Mouse (Mus musculus): ENCODE measurements around the gene Eif4e2. TPM values are rescaled to one million over a fixed set of nuclear protein-coding genes. Genes with fewer than 3 reads are reported as not detected.

Gene Eif4e2
- polyA plus RNA-seq, 1 experiment from 2014 or later = 118 TPM

GRCm38 (mm10) chr1:87227160-87227550 is 13.4 kb downstream of the Eif4e2 start:
- Histone ChIP-seq H3K27me3 (replicated peaks; ENCODE audit: insufficient read depth, low read length) (no peaks in the 10 kb centered on the region), H3K9ac (replicated peaks; ENCODE audit: low read depth) (no peak overlapping the region), H3K4me2 (replicated peaks; ENCODE audit: low read depth, low read length) (no peak overlapping the region), H3K36me3 (ENCODE audit: insufficient read depth, low read length) (peaks cover 58% of the 10 kb centered on the region), H3K4me3 (ENCODE audit: low read depth, low read length) (no peak overlapping the region), H3K27ac (ENCODE audit: low read length) (no peak overlapping the region), H3K4me1 (ENCODE audit: insufficient read depth, low read depth, low read length) (no peaks in the 10 kb centered on the region), H3K9me3 (ENCODE audit: low read length) (no peaks in the 10 kb centered on the region)
- TF ChIP-seq EP300 (IDR thresholded peaks at IDR 0.05) (no peak), CTCF (IDR thresholded peaks at IDR 0.05) (no peak)
- ATAC-seq (no peak), DNase-seq (ENCODE audit: low spot score) (no peak)
- WGBS = 89% methylated on average over 3 of the region's 3 CpGs

GRCm38 (mm10) chr1:87230606-87231005 is 16.9 kb downstream of the Eif4e2 start:
- Histone ChIP-seq H3K4me2 (replicated peaks; ENCODE audit: low read depth, low read length) (no peak overlapping the region), H3K4me3 (ENCODE audit: low read depth, low read length) (no peak overlapping the region), H3K36me3 (ENCODE audit: insufficient read depth, low read length) (peaks cover 43% of the 10 kb centered on the region), H3K4me1 (ENCODE audit: insufficient read depth, low read depth, low read length) (no peaks in the 10 kb centered on the region), H3K9ac (replicated peaks; ENCODE audit: low read depth) (no peak overlapping the region), H3K27ac (ENCODE audit: low read length) (no peak overlapping the region), H3K27me3 (replicated peaks; ENCODE audit: insufficient read depth, low read length) (no peaks in the 10 kb centered on the region), H3K9me3 (ENCODE audit: low read length) (no peaks in the 10 kb centered on the region)
- ATAC-seq = no peak
- WGBS = 87% methylated on average over 5 of the region's 5 CpGs
- no peak for DNase-seq (ENCODE audit: low spot score)
- TF ChIP-seq EP300 (IDR thresholded peaks at IDR 0.05) (no peak), CTCF (IDR thresholded peaks at IDR 0.05) (no peak)

GRCm38 (mm10) chr1:87232197-87232596 is 18.5 kb downstream of the Eif4e2 start:
- H3K36me3 ChIP-seq (ENCODE audit: insufficient read depth, low read length) = peaks cover 27% of the 10 kb centered on the region
- no peak overlapping the region for H3K27ac ChIP-seq (ENCODE audit: low read length)
- H3K9me3 ChIP-seq (ENCODE audit: low read length) = no peaks in the 10 kb centered on the region
- no peaks in the 10 kb centered on the region for H3K4me1 ChIP-seq (ENCODE audit: insufficient read depth, low read depth, low read length)
- no peak for DNase-seq (ENCODE audit: low spot score)
- H3K4me2 ChIP-seq (replicated peaks; ENCODE audit: low read depth, low read length) = no peak overlapping the region
- H3K27me3 ChIP-seq (replicated peaks; ENCODE audit: insufficient read depth, low read length) = no peaks in the 10 kb centered on the region
- no peak overlapping the region for H3K4me3 ChIP-seq (ENCODE audit: low read depth, low read length)
- no peak for ATAC-seq
- 84% methylated on average over 7 of the region's 7 CpGs for WGBS
- TF ChIP-seq CTCF (IDR thresholded peaks at IDR 0.05) (no peak), EP300 (IDR thresholded peaks at IDR 0.05) (no peak)
- H3K9ac ChIP-seq (replicated peaks; ENCODE audit: low read depth) = no peak overlapping the region

GRCm38 (mm10) chr1:87239056-87239455 is 25.3 kb downstream of the Eif4e2 start:
- whole genome bisulfite sequencing = 51% methylated on average over 8 of the region's 8 CpGs
- ATAC-seq (peak; percentile 37; the same call in 1 of the 2 replicates), DNase-seq (ENCODE audit: low spot score) (peak; percentile 39)
- Histone ChIP-seq H3K4me2 (replicated peaks; ENCODE audit: low read depth, low read length) (no peak overlapping the region), H3K4me3 (ENCODE audit: low read depth, low read length) (no peak overlapping the region), H3K4me1 (ENCODE audit: insufficient read depth, low read depth, low read length) (no peaks in the 10 kb centered on the region), H3K27me3 (replicated peaks; ENCODE audit: insufficient read depth, low read length) (no peaks in the 10 kb centered on the region), H3K27ac (ENCODE audit: low read length) (no peak overlapping the region), H3K36me3 (ENCODE audit: insufficient read depth, low read length) (peaks cover 8% of the 10 kb centered on the region; the same call in 1 of the 2 replicates), H3K9me3 (ENCODE audit: low read length) (no peaks in the 10 kb centered on the region), H3K9ac (replicated peaks; ENCODE audit: low read depth) (no peak overlapping the region)
- no peak for TF ChIP-seq EP300 (IDR thresholded peaks at IDR 0.05)
- TF ChIP-seq CTCF (IDR thresholded peaks at IDR 0.05) = peak; percentile 17

- no peaks in the 10 kb centered on the region for H3K27me3 ChIP-seq (replicated peaks; ENCODE audit: insufficient read depth, low read length)
- H3K4me3 ChIP-seq (ENCODE audit: low read depth, low read length) = no peak overlapping the region
- no peaks in the 10 kb centered on the region for H3K4me1 ChIP-seq (ENCODE audit: insufficient read depth, low read depth, low read length)
- no peak for ATAC-seq
- 89% methylated on average over 8 of the region's 8 CpGs for WGBS
- TF ChIP-seq CTCF (IDR thresholded peaks at IDR 0.05) (no peak), EP300 (IDR thresholded peaks at IDR 0.05) (no peak)
- DNase-seq (ENCODE audit: low spot score) = no peak
- no peak overlapping the region for H3K27ac ChIP-seq (ENCODE audit: low read length)
- H3K9me3 ChIP-seq (ENCODE audit: low read length) = no peaks in the 10 kb centered on the region
- H3K9ac ChIP-seq (replicated peaks; ENCODE audit: low read depth) = no peak overlapping the region
- H3K36me3 ChIP-seq (ENCODE audit: insufficient read depth, low read length) = 0 out of 2 replicates have a peak, but pooled peaks cover 5% of the 10 kb centered on the region
- no peak overlapping the region for H3K4me2 ChIP-seq (replicated peaks; ENCODE audit: low read depth, low read length)
These were observed 29.3 kb downstream of the Eif4e2 start for GRCm38 (mm10) chr1:87243021-87243420.

GRCm38 (mm10) chr1:87245430-87245829 is 31.7 kb downstream of the Eif4e2 start:
- ATAC-seq (no peak), DNase-seq (ENCODE audit: low spot score) (no peak)
- Histone ChIP-seq H3K4me2 (replicated peaks; ENCODE audit: low read depth, low read length) (no peak overlapping the region), H3K27ac (ENCODE audit: low read length) (no peak overlapping the region), H3K4me3 (ENCODE audit: low read depth, low read length) (no peak overlapping the region), H3K27me3 (replicated peaks; ENCODE audit: insufficient read depth, low read length) (no peaks in the 10 kb centered on the region), H3K9ac (replicated peaks; ENCODE audit: low read depth) (no peak overlapping the region), H3K9me3 (ENCODE audit: low read length) (no peaks in the 10 kb centered on the region), H3K36me3 (ENCODE audit: insufficient read depth, low read length) (no peaks in the 10 kb centered on the region), H3K4me1 (ENCODE audit: insufficient read depth, low read depth, low read length) (no peaks in the 10 kb centered on the region)
- TF ChIP-seq CTCF (IDR thresholded peaks at IDR 0.05) = no peak
- TF ChIP-seq EP300 (IDR thresholded peaks at IDR 0.05) = no peak
- WGBS = 24% methylated on average over 1 of the region's 1 CpGs
